Mouse (Mus musculus): Measurements from ENCODE around the gene Rcn1. TPM values are rescaled to one million over a fixed set of nuclear protein-coding genes. Genes with fewer than 3 reads are reported as not detected.

The Rcn1 gene
- polyA plus RNA-seq, 1 experiment from 2014 or later, result 70.8 TPM

- H3K4me3 ChIP-seq, result no peak overlapping the region
- WGBS, result 95% methylated on average over 6 of the region's 6 CpGs
- no peaks in the 10 kb centered on the region for H3K36me3 ChIP-seq
- H3K27ac ChIP-seq (replicated peaks), result no peak overlapping the region
- peaks cover 9% of the 10 kb centered on the region for H3K4me1 ChIP-seq (replicated peaks)
- 0 out of 2 replicates have a peak, but pooled peaks have one; percentile 40 for ATAC-seq (ENCODE audit: low FRiP score, low read depth)
- no peaks in the 10 kb centered on the region for H3K9me3 ChIP-seq
- H3K4me2 ChIP-seq, result no peak overlapping the region
- no peak overlapping the region for H3K9ac ChIP-seq
- no peaks in the 10 kb centered on the region for H3K27me3 ChIP-seq
These were observed 27.0 kb downstream of the Rcn1 start for GRCm38 (mm10) chr2:105372156-105372555.

- no peaks in the 10 kb centered on the region for H3K9me3 ChIP-seq
- H3K4me2 ChIP-seq, result peak overlapping the region; percentile 49
- peak overlapping the region; percentile 9 for H3K9ac ChIP-seq
- 22% methylated on average over 14 of the region's 14 CpGs for WGBS
- no peaks in the 10 kb centered on the region for H3K27me3 ChIP-seq
- peak overlapping the region; percentile 21 for H3K4me3 ChIP-seq
- H3K4me1 ChIP-seq (replicated peaks), result peaks cover 9% of the 10 kb centered on the region
- H3K27ac ChIP-seq (replicated peaks), result 0 out of 2 replicates have a peak overlapping the region, but pooled peaks have one; percentile 19
- ATAC-seq (ENCODE audit: low FRiP score, low read depth), result no peak
- H3K36me3 ChIP-seq, result no peaks in the 10 kb centered on the region
These were observed 28.4 kb downstream of the Rcn1 start for GRCm38 (mm10) chr2:105370698-105371097.

DNA sequence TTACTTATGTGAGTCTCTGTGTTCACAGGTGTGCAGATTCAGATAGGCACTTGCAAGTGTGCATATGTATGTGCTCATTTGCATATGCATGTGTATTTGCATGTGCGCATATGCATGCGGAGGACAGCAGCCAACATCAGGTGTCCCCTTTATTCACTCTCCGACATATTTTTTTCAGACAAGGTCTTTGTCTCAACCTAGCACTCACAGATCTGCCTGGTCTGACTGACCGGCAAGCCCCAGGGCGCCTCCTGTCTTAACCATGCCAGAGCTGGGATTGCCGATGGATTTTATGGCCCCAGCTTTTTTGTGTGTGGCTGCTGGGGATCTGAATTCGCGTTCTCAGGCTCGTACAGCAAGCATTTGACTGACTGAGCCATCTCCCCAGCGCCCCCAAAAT lies 28.9 kb downstream of the Rcn1 start:
- peaks cover 9% of the 10 kb centered on the region for H3K4me1 ChIP-seq (replicated peaks)
- H3K36me3 ChIP-seq, result no peaks in the 10 kb centered on the region
- 0 out of 2 replicates have a peak overlapping the region, but pooled peaks have one; percentile 19 for H3K27ac ChIP-seq (replicated peaks)
- peak overlapping the region; percentile 21; the same call in 1 of the 2 replicates for H3K4me3 ChIP-seq
- 5% methylated on average over 10 of the region's 10 CpGs for WGBS
- no peak overlapping the region; the same call in 1 of the 2 replicates for H3K9ac ChIP-seq
- no peaks in the 10 kb centered on the region for H3K27me3 ChIP-seq
- ATAC-seq (ENCODE audit: low FRiP score, low read depth), result 0 out of 2 replicates have a peak, but pooled peaks have one; percentile 49
- H3K4me2 ChIP-seq, result peak overlapping the region; percentile 49
- no peaks in the 10 kb centered on the region for H3K9me3 ChIP-seq

DNA sequence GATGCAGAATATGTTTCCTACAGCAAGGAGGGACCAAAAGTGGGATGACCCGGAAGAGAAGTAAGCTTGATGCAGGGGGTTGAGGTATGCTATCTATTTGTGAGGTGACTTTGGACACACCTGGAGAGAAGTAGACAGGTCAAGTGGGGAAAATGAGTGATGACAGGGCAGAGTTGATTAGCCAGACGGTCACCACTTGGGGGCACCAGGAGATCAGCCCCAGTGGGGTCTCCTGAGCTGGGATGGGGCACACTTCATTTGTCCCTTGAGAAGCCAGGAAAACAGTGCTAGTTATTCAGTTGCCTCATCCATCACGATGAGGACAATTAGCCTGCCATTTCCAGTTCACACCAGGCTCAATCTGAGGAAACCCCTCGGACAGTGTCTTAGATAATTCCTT lies 31.5 kb downstream of the Rcn1 start:
- WGBS, result 34% methylated on average over 4 of the region's 4 CpGs
- Histone ChIP-seq H3K36me3 (no peaks in the 10 kb centered on the region), H3K4me3 (no peak overlapping the region), H3K4me2 (no peak overlapping the region), H3K9ac (no peak overlapping the region), H3K27ac (replicated peaks) (no peak overlapping the region), H3K4me1 (replicated peaks) (peaks cover 9% of the 10 kb centered on the region), H3K9me3 (no peaks in the 10 kb centered on the region), H3K27me3 (no peaks in the 10 kb centered on the region)
- no peak for ATAC-seq (ENCODE audit: low FRiP score, low read depth)

DNA sequence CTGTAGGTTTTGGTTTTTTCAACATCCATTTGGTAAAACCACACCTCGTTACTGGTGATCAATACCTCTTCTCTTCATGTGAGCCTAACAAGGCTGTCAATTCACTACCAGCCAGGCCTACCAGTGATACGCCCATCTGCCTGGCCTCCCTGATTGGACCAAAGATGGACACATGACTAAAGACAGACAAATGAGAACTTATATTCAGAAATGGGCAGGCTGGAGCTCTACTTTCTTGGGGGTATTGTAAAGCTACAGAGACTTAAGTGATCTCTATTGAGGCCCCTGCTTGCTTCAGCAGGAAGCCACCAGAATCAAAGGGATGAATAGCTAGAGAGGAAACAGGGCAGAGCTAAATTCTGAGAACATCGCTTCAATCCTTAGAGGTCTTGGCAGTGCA lies 41.1 kb downstream of the Rcn1 start:
- H3K27ac ChIP-seq (replicated peaks), result no peak overlapping the region
- ATAC-seq (ENCODE audit: low FRiP score, low read depth), result no peak
- no peaks in the 10 kb centered on the region for H3K27me3 ChIP-seq
- H3K4me2 ChIP-seq, result no peak overlapping the region
- no peak overlapping the region for H3K9ac ChIP-seq
- H3K9me3 ChIP-seq, result no peaks in the 10 kb centered on the region
- no peaks in the 10 kb centered on the region for H3K4me1 ChIP-seq (replicated peaks)
- no peak overlapping the region for H3K4me3 ChIP-seq
- 93% methylated on average over 3 of the region's 3 CpGs for WGBS
- no peaks in the 10 kb centered on the region for H3K36me3 ChIP-seq

- H3K4me3 ChIP-seq, result no peak overlapping the region
- 46% methylated on average over 5 of the region's 5 CpGs for WGBS
- no peaks in the 10 kb centered on the region for H3K36me3 ChIP-seq
- H3K9me3 ChIP-seq, result no peaks in the 10 kb centered on the region
- H3K27ac ChIP-seq (replicated peaks), result no peak overlapping the region
- H3K27me3 ChIP-seq, result no peaks in the 10 kb centered on the region
- ATAC-seq (ENCODE audit: low FRiP score, low read depth), result no peak
- no peaks in the 10 kb centered on the region for H3K4me1 ChIP-seq (replicated peaks)
- no peak overlapping the region for H3K4me2 ChIP-seq
- no peak overlapping the region for H3K9ac ChIP-seq
These were observed 42.3 kb downstream of the Rcn1 start for GRCm38 (mm10) chr2:105356791-105357190.

DNA sequence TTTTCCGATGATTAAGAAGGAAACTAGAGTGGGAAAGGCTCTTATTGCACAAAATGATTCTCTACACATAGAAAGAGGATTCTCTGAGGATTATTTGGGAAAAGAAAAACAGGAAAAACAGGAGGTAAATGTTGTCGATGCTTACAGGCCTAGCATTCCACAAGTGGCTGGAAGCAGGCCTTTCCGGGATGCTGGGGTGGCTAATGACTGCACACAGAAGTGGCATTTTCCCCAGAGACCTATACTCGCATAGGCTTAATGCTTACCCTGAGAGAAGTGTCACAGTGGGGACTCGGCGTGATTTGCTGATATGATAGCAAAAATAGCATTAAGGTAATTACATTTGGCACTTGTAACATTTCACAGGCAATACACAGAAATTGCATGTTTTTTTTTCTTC lies 50.2 kb downstream of the Rcn1 start:
- Histone ChIP-seq H3K27me3 (no peaks in the 10 kb centered on the region), H3K9ac (no peak overlapping the region), H3K36me3 (no peaks in the 10 kb centered on the region), H3K4me3 (no peak overlapping the region), H3K4me2 (no peak overlapping the region), H3K4me1 (replicated peaks) (no peaks in the 10 kb centered on the region), H3K9me3 (no peaks in the 10 kb centered on the region), H3K27ac (replicated peaks) (no peak overlapping the region)
- 57% methylated on average over 6 of the region's 6 CpGs for WGBS
- no peak for ATAC-seq (ENCODE audit: low FRiP score, low read depth)

DNA sequence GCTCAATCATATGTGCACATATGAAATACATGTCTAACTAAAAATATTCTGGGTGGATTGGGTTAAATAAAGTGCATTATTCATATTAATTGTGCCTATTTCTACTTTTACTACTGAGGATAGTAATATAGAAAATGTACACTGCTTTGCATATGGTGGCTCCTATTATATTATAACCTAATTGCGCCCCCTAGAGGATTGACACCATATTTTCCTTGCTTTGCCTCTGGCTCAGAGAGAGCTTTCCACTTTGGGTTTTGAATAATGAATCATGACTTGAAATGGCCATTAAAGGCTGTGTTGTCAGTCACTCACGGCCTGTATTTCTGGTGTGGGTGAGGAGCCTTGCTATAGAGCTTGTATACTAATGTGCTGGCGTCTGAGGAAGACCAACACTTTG lies 59.1 kb downstream of the Rcn1 start:
- no peak overlapping the region for H3K4me3 ChIP-seq
- 0 out of 2 replicates have a peak, but pooled peaks cover 3% of the 10 kb centered on the region for H3K27me3 ChIP-seq
- H3K9me3 ChIP-seq, result no peaks in the 10 kb centered on the region
- 63% methylated on average over 3 of the region's 3 CpGs for WGBS
- no peak overlapping the region for H3K9ac ChIP-seq
- no peak overlapping the region for H3K27ac ChIP-seq (replicated peaks)
- H3K4me1 ChIP-seq (replicated peaks), result peaks cover 14% of the 10 kb centered on the region
- ATAC-seq (ENCODE audit: low FRiP score, low read depth), result no peak
- no peak overlapping the region for H3K4me2 ChIP-seq
- no peaks in the 10 kb centered on the region for H3K36me3 ChIP-seq

- no peak overlapping the region for H3K27ac ChIP-seq (replicated peaks)
- no peak for ATAC-seq (ENCODE audit: low FRiP score, low read depth)
- WGBS, result 17% methylated on average over 8 of the region's 8 CpGs
- no peak overlapping the region for H3K4me3 ChIP-seq
- H3K9me3 ChIP-seq, result no peaks in the 10 kb centered on the region
- H3K9ac ChIP-seq, result no peak overlapping the region
- peaks cover 8% of the 10 kb centered on the region; the same call in 1 of the 2 replicates for H3K27me3 ChIP-seq
- no peak overlapping the region for H3K4me2 ChIP-seq
- H3K4me1 ChIP-seq (replicated peaks), result peaks cover 20% of the 10 kb centered on the region
- no peaks in the 10 kb centered on the region for H3K36me3 ChIP-seq
These were observed 61.8 kb downstream of the Rcn1 start for GRCm38 (mm10) chr2:105337171-105337875.

GRCm38 (mm10) chr2:105336314-105337027 lies 62.6 kb downstream of the Rcn1 start:
- H3K4me1 ChIP-seq (replicated peaks), result peaks cover 20% of the 10 kb centered on the region
- H3K36me3 ChIP-seq, result no peaks in the 10 kb centered on the region
- peaks cover 12% of the 10 kb centered on the region; the same call in 1 of the 2 replicates for H3K27me3 ChIP-seq
- no peak overlapping the region for H3K9ac ChIP-seq
- no peak overlapping the region for H3K4me3 ChIP-seq
- no peaks in the 10 kb centered on the region for H3K9me3 ChIP-seq
- ATAC-seq (ENCODE audit: low FRiP score, low read depth), result no peak
- WGBS, result 13% methylated on average over 12 of the region's 12 CpGs
- no peak overlapping the region for H3K27ac ChIP-seq (replicated peaks)
- no peak overlapping the region for H3K4me2 ChIP-seq

Measured in hindbrain, embryonic 15.5 days (tissue).